Mouse (Mus musculus) monocyte, adult 5-6 weeks (primary cell): ENCODE measurements around the gene Htra1. TPM values are rescaled to one million over a fixed set of nuclear protein-coding genes. Genes with fewer than 3 reads are reported as not detected.

ENCODE experiments used
- ATAC-seq: fragments of 153-309, 156-312 bp; replicated peaks from 2 replicates; pipeline ENCODE4 v1.8.0; 2017; ENCODE audit warnings: mild to moderate bottlenecking; ENCODE audit not compliant: low TSS enrichment, insufficient number of reproducible peaks, severe bottlenecking, poor library complexity, low FRiP score
- total RNA-seq: library from RNA; stranded (forward); fragments of 200-1000, 200-491, 200-594 nt; gene quantifications from 3 replicates; pipeline ENCODE4 v1.2.3, GENCODE M21; 2017

The Htra1 gene
- total RNA-seq, 1 experiment from 2014 or later = not detected

DNA sequence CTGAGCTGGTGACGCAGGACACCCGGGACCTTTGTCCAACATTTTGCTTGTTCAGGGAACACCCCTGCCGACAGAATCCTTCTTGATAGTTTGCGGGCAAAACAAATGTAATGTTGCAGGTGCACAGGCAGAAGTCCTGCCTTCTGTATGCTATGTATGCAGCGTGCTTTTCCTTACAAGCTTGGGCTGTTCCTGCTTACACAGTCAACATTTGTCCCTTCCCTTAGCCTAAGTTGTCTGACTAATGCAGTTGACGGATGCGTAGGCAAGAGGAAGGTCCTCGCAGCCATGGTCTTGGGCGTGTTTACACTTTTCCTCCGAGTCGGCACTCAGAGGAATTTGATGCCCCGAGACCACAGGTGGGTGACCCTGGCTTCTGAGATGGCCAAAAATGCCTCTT is 49.3 kb downstream of the Htra1 start:
- ATAC-seq = no peak

DNA sequence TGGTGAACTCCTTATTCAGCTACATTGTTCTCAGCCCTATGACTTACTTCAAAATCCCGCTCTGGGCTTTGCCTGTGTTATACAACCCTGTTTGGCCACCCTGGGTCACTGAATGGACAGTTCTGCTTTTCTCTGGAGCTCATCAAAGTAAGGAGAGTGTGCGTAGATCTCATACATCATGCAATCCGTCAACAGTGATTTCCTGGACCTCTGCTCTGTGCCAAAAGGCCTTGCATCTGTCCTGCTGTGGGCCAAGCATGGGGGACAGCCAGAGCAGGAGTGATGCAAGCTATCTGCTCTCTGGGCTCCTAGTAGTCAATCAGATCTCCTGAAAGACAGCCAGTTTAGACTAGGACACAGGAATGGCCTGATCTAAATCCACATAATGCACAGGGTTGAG is 49.8 kb downstream of the Htra1 start:
- ATAC-seq = no peak

DNA sequence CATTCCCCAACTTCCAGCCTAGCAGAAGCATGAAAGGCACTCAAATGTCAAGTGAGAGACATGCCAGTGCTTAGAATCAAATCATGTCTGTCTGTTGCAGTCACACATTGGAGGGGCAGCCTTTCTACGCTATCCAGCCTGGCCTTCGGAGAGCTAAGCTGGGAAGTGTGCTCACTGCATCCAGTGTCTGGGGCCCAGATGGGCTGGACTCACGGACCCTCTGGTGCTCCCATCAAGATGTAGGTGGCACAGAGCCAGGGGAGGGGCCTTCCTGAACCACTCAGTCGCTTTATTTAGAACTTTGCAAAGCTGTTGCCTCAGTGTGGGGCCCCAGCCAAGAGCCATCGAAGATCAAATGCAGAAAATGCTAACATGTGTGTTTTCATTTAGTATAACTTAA is 52.2 kb downstream of the Htra1 start:
- ATAC-seq = no peak

DNA sequence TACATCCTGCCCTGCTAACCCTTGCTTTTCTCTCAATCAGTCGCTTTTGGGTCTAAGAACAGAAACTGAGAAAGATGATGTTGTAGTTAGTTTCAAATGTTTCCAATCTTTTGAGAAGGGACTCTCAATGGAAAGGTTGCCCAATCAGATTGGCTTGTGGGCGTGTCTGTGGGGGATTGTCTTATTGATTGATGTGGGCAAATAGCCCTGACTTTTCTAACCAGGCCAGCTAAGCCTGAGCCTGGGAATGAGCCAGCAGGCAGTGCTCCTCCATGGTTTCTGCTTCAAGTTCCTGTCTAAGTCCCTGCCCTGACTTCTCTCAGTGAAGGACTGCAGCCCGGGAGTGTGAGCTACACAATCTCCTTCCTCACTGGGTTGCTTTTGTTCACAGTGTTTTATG is 53.5 kb downstream of the Htra1 start:
- no peak for ATAC-seq

DNA sequence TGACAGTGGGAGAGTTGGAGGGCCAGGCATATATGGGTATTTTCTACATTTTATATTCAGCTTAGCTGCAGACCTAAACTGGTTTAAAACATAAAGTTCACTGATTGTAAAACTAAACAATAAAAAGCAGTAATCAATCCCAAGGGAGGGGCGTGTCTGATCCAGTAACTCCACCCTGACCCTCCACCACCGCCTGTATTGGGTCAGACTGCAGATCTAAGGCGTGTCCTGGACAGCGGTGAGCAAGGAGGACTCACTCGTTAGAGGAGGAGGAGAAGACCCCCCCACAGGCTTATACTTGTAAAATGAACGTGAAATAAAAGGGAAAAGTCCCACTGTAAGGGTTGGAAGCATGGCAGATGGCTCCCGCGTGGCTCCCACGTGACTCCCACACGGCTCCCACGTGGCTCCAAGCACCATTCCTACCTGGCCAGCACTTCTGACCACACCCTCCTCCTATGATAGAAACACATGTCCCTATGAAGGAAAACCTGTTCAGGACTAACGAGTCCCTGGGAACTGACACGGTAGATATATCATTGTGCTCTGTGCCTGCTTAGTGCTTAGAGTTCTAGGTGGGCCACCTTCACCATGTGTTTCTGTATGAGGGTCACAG is 55.4 kb downstream of the Htra1 start:
- no peak for ATAC-seq

DNA sequence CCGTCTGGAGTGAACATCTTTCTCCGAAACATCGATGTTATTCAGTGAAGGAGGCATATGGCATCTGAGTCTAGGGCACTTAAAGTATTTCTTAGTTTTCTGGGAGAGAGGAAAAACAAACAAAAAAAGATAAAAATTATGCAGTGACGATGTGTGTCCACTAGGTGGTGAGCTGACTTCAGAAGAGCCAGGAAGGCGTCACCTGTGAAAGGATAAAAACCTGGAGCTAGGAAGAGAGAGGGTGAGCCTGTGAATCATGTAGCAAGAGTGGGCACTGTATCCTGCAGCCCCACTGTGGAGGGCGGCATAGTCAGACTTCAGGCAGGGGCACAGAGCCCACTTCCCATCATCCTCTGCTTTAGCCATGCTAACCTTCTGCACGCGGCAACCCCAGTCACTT is 58.0 kb downstream of the Htra1 start:
- no peak for ATAC-seq

DNA sequence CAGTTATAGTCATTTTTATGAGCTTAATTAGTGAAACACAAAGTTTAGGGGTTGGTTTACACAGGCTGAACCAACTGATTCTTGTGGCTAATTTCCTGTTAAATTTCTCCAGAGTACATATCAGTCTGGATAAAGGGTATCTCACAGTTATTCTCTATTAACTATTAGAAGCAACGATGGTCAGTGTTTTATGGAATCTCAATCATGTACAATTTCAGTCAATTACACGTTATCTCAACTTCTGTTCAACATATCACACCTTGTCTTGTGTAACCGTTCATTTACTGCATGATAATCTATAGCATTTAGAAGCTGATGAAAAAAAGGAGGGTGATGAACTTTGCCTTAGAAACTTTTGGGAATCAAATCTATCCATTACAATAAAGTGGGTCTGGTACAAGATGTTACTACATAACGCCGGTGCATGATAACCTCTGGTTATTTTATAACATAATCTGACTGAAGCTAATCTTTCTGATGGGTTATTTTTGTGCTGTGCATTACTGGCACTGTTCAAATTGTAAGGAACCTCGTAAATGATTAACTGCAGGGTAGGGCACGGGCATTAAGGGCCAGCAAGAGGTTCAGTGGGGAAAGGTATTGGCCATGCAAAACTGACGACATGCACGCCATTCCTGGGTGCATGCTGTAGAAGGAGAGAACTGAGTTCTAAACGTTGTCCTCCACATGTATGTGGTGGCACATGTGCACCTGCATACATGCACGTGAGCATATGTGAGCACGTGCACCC is 66.2 kb downstream of the Htra1 start:
- no peak for ATAC-seq

DNA sequence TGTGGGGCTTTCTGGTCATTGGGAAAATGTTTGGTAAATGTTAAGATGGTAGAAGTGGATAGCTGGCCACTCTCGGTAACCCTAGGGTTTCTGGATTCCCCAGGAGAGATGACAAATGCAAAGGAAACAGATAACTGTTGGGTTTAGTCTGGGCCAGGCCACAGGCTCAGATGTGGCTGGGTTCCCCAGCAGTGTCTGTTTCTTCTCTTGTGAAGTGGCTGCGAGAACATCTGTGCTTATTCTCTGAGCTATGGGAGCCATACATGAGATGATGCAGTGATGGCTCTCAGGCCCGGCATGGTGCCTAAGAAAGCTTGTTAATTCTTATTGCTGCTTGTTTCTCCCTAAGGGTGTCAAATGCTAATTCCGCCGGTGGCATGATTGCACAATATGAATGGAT is 68.2 kb downstream of the Htra1 start:
- no peak for ATAC-seq

DNA sequence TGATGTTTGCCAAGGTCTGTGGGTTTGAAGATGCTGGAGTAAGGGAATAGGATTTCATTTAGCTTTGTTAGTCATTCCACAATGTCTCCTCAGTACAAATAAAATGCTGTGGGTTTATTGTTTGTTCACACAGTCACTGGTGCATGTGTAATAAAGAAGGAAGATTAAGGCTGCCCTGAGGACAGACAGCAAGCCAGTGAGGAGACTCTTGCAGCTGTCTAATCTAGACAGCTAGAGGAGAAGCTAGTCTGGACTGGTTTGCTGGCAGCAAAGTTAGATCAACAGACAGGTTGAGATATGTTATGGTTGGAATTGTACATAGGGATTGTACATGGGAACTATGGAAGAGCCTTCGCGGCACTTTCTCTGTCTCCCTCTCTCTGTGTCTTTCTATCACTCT is 71.3 kb downstream of the Htra1 start:
- ATAC-seq = no peak

DNA sequence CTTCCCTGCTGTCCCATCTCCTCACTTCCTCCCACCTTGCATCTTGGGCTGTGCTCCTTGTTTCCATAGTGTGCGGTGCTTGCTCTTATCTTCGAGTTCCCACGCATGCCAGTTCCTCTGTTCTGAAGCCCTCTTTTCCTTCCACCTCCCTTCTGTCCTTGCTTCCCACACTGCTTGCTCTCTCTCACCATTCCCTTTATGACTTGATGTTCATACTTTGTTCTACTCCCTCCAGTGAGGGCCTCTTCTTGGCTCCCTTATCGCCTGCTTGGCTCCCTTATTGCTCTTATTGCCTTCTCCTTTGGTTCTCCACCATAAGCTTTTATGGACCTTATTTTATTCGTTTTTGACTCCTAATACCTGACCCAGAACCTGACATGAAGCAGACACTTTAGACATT is 73.3 kb downstream of the Htra1 start:
- no peak for ATAC-seq

DNA sequence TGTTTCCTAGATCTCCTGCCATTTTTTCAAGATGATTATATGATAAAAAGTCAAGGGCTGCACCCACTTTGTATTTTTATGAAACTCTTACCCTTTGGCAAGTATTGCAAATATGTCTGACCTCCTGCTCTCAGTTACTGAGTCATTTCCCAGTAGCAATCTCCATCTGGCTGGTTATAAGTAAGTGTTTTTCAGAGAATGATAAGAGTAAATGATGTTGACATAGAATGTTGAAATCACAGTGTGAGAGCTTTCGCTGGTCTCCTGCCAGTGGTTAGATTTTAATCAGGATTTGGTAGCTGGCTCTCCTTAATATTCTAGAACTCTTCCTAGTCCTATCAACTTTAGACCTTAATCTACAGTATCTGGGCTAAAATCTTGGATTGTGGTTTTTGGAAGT is 76.0 kb downstream of the Htra1 start:
- no peak for ATAC-seq

DNA sequence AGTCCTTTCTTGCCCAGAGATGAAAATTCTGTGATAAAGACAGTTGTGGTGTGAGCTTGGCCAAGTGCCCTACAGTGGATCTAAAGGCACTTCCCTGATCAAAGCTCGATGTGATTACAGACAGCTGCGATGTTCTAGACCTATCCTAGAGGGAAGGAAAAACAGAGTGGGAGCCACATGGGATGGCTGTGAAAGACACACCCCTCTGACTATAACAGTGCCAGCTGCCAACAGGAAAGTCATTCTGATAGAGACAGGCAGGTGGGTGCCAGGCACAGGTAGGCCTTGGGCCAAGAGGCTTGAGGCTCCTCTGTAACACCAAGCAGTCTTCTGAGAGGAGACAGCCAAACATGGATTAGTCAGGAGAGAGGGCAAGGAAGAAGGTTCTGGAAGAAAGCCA is 83.3 kb downstream of the Htra1 start:
- no peak for ATAC-seq

DNA sequence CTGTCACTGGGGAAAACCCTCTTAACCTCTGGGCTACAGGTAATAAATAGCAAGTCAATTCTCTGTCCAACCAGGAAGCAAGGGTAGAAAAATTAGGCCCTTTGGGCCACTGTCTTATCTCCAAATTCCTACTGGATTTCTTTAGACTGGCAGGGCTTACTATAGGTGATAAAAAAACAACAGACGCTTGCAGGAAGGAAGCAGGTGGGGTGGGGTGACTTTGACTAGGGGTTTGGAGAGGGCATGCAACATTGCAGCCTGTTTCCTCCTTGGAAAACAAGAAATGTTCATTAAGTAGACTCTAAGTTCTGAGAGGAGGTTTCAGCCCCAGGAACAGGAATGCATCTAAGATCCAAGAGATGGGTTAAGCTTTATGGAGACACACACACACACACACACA is 88.9 kb downstream of the Htra1 start:
- no peak for ATAC-seq

DNA sequence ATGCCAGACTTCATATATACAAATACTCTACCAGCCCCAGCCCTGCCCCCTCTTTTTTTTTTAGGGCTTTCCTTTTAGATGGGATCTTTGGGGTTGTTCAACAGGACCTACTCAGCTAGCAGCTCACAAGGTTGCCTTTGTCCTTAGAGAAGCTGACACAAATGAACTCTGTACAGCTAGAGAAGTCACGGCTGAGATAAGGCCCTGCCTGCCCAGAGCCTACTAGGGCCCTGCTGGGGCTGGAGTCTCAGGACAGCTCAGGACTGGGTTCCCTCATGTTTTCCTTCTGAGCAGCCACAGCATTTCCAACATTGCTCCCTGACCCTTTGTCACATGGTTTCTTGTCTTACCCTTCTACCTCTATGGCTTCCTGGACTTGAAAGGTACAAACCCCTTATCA is 91.6 kb downstream of the Htra1 start:
- ATAC-seq = no peak

DNA sequence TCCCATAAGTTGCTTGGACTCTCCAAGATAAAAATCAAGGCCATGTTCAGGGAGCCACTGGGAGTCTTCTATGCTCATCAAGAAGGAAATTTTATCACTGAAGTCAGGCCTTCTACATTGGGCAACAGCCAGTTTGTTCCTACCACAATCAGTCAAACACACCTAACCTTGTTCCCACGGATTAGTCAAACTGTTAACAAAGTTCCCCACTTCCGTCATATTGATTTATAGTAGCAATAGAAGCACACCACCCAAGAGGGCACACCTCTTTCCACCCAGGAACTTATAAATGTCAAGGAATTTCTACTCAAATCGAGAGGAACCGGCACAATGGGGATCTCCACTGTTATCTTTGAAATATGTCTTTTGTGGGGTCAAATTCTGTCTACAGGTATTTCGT is 95.8 kb downstream of the Htra1 start, which contains the start of gene Dmbt1:
Gene Dmbt1 (plus strand): TSS at position 299 of the 400 bp plus-strand sequence.
- ATAC-seq = no peak

Other genes starting within 250 kb of the Htra1 start
- gene Btbd16, start 162.0 kb upstream of the Htra1 start, total RNA-seq = 0.19 to 1.2 TPM in 2 of 3 replicates, not detected in the other
- 41.0 to 79.7 TPM (median 50.4 TPM) in 3 replicates for gene Plekha1, start 70.4 kb upstream of the Htra1 start, total RNA-seq
- gene Dmbt1, start 95.9 kb downstream of the Htra1 start, total RNA-seq = not detected in 3 replicates
- not detected in 3 replicates for gene 4933402N03Rik, start 210.2 kb downstream of the Htra1 start, total RNA-seq
- not detected in 3 replicates for gene 5430419D17Rik, start 238.3 kb downstream of the Htra1 start, total RNA-seq